Mouse (Mus musculus): Measurements from ENCODE around the gene Cenpo. TPM values are rescaled to one million over a fixed set of nuclear protein-coding genes. Genes with fewer than 3 reads are reported as not detected.

The Cenpo gene
- total RNA-seq, 1 experiment: 17.6 TPM

DNA sequence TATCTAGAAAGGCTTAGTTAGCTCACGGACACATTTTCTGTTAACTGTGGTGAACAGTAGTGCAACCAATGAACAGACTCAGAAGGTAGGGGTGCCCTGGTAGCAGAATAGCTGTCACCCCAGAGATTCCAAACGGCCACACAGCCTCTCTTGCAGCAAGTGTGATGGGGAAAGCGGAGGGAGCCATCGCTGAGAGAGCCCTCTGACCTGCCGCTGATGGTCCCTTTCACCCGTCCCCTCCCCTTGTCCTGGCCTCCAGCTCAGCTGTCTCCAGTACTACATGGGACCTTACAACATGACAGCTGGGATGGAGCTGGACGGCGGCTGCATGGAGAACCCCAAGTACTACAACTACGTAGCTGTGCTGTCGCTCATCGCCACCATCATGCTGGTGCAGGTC is 28.0 kb downstream of the Cenpo start:
- Histone ChIP-seq H3K36me3 (ENCODE audit: control insufficient read depth, insufficient read depth, low read length, poor library complexity, severe bottlenecking) (peaks cover 21% of the 10 kb centered on the region; the same call in 1 of the 2 replicates), H3K4me1 (ENCODE audit: control insufficient read depth in 2 of 2, insufficient read depth in 2 of 2, low read length in 2 of 2, poor library complexity in 1 of 2) (peaks cover 0 to 7% of the 10 kb centered on the region in 2 experiments; a peak in 1 of 4 replicates), H3K4me3 (ENCODE audit: insufficient read depth in 1 of 2, low read depth in 1 of 2, low read length in 2 of 2, poor library complexity in 1 of 2, severe bottlenecking in 1 of 2) (no peak overlapping the region), H3K9me3 (ENCODE audit: control insufficient read depth, insufficient read depth, low read depth, low read length) (no peaks in the 10 kb centered on the region), H3K27ac (ENCODE audit: insufficient read depth, low read depth, low read length, poor library complexity, severe bottlenecking) (no peak overlapping the region), H3K9ac (ENCODE audit: insufficient read depth, low read depth, low read length, poor library complexity, severe bottlenecking) (no peak overlapping the region)
- in situ Hi-C loops (cut with MboI; ENCODE audit: low sequenced_read_pairs in 2 of 2, unreplicated experiment in 2 of 2): no loop called here
- no peak for DNase-seq (ENCODE audit: low read depth, low spot score)
- TF ChIP-seq ZNF384 (IDR thresholded peaks at IDR 0.05; ENCODE audit: low read depth, low read length): no peak
- no peak for TF ChIP-seq MAFK (IDR thresholded peaks at IDR 0.05; ENCODE audit: insufficient read depth, low read depth, low read length)
- no peak for TF ChIP-seq HCFC1 (IDR thresholded peaks at IDR 0.05; ENCODE audit: borderline replicate concordance, insufficient read depth, low read length)

DNA sequence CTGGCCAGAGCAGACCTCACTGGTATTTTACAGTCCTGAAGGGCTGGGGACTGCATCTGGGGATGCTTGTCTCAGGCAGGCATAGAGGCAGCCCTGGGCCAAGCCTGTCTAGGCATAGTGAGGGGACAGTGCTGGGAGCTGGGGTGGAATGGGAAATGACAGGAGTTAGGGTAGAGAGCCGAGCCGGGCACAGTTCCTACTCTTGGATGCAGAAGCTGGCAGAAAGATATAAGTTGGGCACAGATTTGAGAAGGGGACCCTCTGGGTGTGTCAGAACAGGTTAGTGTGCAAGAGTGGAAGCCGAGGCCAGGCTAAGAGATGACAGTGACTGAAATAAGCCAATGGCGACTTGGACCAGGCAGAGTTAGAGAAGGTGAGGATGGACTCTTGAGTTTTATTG is 31.9 kb downstream of the Cenpo start:
- Histone ChIP-seq H3K4me3 (ENCODE audit: insufficient read depth in 1 of 2, low read depth in 1 of 2, low read length in 2 of 2, poor library complexity in 1 of 2, severe bottlenecking in 1 of 2) (no peak overlapping the region), H3K36me3 (ENCODE audit: control insufficient read depth, insufficient read depth, low read length, poor library complexity, severe bottlenecking) (peaks cover 13% of the 10 kb centered on the region; the same call in 1 of the 2 replicates), H3K4me1 (ENCODE audit: control insufficient read depth in 2 of 2, insufficient read depth in 2 of 2, low read length in 2 of 2, poor library complexity in 1 of 2) (peaks cover 0 to 3% of the 10 kb centered on the region in 2 experiments; a peak in 1 of 4 replicates), H3K9me3 (ENCODE audit: control insufficient read depth, insufficient read depth, low read depth, low read length) (no peaks in the 10 kb centered on the region), H3K9ac (ENCODE audit: insufficient read depth, low read depth, low read length, poor library complexity, severe bottlenecking) (no peak overlapping the region), H3K27ac (ENCODE audit: insufficient read depth, low read depth, low read length, poor library complexity, severe bottlenecking) (no peak overlapping the region)
- in situ Hi-C loops (cut with MboI; ENCODE audit: low sequenced_read_pairs in 2 of 2, unreplicated experiment in 2 of 2): no loop called here
- no peak for DNase-seq (ENCODE audit: low read depth, low spot score)
- TF ChIP-seq HCFC1 (IDR thresholded peaks at IDR 0.05; ENCODE audit: borderline replicate concordance, insufficient read depth, low read length) (no peak), CHD2 (IDR thresholded peaks at IDR 0.05; ENCODE audit: low read depth, low read length) (no peak), MAFK (IDR thresholded peaks at IDR 0.05; ENCODE audit: insufficient read depth, low read depth, low read length) (no peak), ZNF384 (IDR thresholded peaks at IDR 0.05; ENCODE audit: low read depth, low read length) (no peak), ZC3H11A (IDR thresholded peaks at IDR 0.05; ENCODE audit: borderline replicate concordance, low read depth, low read length) (no peak)

DNA sequence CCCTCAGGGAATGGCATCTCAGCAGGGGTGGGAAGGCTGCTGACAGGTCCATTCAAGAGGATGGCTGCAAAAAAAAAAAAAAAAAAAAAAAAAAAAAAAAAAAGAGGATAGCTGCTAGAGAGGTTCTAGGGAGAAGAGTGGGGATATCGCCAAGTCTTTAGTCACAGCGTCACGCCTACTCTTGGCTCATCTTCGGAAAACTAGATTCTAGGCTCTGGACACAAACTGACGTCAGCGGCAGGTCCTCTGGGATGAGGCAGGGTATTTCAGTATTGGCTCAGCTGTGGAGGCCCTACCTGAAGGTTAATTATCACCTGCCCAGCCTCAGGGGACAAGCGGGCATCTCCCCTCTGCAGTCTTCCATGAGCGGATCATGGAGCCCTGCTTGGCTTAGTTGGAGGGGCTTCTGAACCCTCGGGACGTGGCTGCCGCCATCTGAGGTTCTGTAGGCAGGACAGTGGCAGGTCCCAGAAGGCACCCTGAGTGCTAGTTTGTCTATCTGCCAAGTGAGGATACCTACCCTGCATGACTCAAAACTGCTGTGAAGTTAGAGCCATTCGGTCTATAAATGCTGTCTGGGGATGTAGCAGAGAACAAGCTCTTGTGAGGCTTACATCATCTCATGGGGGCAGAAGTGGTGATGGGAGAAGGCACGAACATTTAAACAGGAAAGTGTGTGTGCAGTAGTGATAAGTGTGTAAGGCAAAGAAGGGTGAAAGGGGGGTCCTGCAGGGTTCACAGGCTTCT is 32.5 kb downstream of the Cenpo start:
- TF ChIP-seq ZNF384 (IDR thresholded peaks at IDR 0.05; ENCODE audit: low read depth, low read length) (peak; percentile 79), CHD2 (IDR thresholded peaks at IDR 0.05; ENCODE audit: low read depth, low read length) (no peak)
- no peaks in the 10 kb centered on the region for H3K9me3 ChIP-seq (ENCODE audit: control insufficient read depth, insufficient read depth, low read depth, low read length)
- peaks cover 0 to 3% of the 10 kb centered on the region in 2 experiments; a peak in 1 of 4 replicates for H3K4me1 ChIP-seq (ENCODE audit: control insufficient read depth in 2 of 2, insufficient read depth in 2 of 2, low read length in 2 of 2, poor library complexity in 1 of 2)
- DNase-seq (ENCODE audit: low read depth, low spot score): no peak
- H3K27ac ChIP-seq (ENCODE audit: insufficient read depth, low read depth, low read length, poor library complexity, severe bottlenecking): no peak overlapping the region
- peaks cover 9% of the 10 kb centered on the region; the same call in 1 of the 2 replicates for H3K36me3 ChIP-seq (ENCODE audit: control insufficient read depth, insufficient read depth, low read length, poor library complexity, severe bottlenecking)
- H3K4me3 ChIP-seq (ENCODE audit: insufficient read depth in 1 of 2, low read depth in 1 of 2, low read length in 2 of 2, poor library complexity in 1 of 2, severe bottlenecking in 1 of 2): no peak overlapping the region
- in situ Hi-C loops (cut with MboI; ENCODE audit: low sequenced_read_pairs in 2 of 2, unreplicated experiment in 2 of 2): no loop called here
- no peak overlapping the region for H3K9ac ChIP-seq (ENCODE audit: insufficient read depth, low read depth, low read length, poor library complexity, severe bottlenecking)

DNA sequence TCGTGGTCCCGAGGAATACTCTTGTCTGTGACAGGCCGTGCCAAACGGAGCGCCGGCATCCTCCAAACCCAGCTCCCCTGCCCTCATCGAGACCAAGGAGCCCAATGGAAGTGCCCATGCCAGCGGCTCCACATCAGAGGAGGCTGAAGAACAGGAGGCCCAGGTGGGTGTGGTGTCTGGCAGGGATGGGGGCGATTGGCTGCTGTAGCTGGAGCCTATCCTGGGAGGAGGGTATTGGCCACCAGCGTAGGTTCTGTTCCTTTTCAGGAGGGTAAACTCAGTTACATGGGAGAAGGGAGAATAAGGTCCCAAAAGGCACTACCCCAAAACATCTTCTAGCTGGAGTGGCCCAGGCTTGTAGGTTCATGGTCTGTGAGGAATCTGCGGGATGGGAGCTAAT is 34.8 kb downstream of the Cenpo start:
- H3K4me3 ChIP-seq (ENCODE audit: insufficient read depth in 1 of 2, low read depth in 1 of 2, low read length in 2 of 2, poor library complexity in 1 of 2, severe bottlenecking in 1 of 2): no peak overlapping the region
- no peak overlapping the region for H3K9ac ChIP-seq (ENCODE audit: insufficient read depth, low read depth, low read length, poor library complexity, severe bottlenecking)
- no peak for TF ChIP-seq CHD2 (IDR thresholded peaks at IDR 0.05; ENCODE audit: low read depth, low read length)
- no peak for TF ChIP-seq ZC3H11A (IDR thresholded peaks at IDR 0.05; ENCODE audit: borderline replicate concordance, low read depth, low read length)
- no peak for TF ChIP-seq HCFC1 (IDR thresholded peaks at IDR 0.05; ENCODE audit: borderline replicate concordance, insufficient read depth, low read length)
- no peak for TF ChIP-seq MAFK (IDR thresholded peaks at IDR 0.05; ENCODE audit: insufficient read depth, low read depth, low read length)
- no peak for TF ChIP-seq ZNF384 (IDR thresholded peaks at IDR 0.05; ENCODE audit: low read depth, low read length)
- in situ Hi-C loops (cut with MboI; ENCODE audit: low sequenced_read_pairs in 2 of 2, unreplicated experiment in 2 of 2): no loop called here
- no peak for DNase-seq (ENCODE audit: low read depth, low spot score)
- peaks cover 3 to 13% of the 10 kb centered on the region in 2 experiments; a peak in 2 of 4 replicates for H3K4me1 ChIP-seq (ENCODE audit: control insufficient read depth in 2 of 2, insufficient read depth in 2 of 2, low read length in 2 of 2, poor library complexity in 1 of 2)
- peaks cover 7% of the 10 kb centered on the region; the same call in 1 of the 2 replicates for H3K36me3 ChIP-seq (ENCODE audit: control insufficient read depth, insufficient read depth, low read length, poor library complexity, severe bottlenecking)
- no peak overlapping the region for H3K27ac ChIP-seq (ENCODE audit: insufficient read depth, low read depth, low read length, poor library complexity, severe bottlenecking)
- no peaks in the 10 kb centered on the region for H3K9me3 ChIP-seq (ENCODE audit: control insufficient read depth, insufficient read depth, low read depth, low read length)

Measured in ES-E14 (cell line).